Mouse (Mus musculus) cerebellum, postnatal 14 days (tissue): Measurements from ENCODE around the gene Eif3d.

Experiments
- DNase-seq, 2 experiments: peaks; one replicate each; pipeline ENCODE4 v3.0.0; 2021; ENCODE audit warnings: mixed read lengths in 2 of 2

Eif3d gene

GRCm38 (mm10) chr15:77970470-77971292 lies at the start of gene Eif3d:
Eif3d (minus strand) TSS chr15:77970813.
- peak; percentile 99 for DNase-seq

GRCm38 (mm10) chr15:78014046-78014445 lies 43.4 kb upstream of the Eif3d start:
- peak; percentile 58 to 61 for DNase-seq

- DNase-seq = peak; percentile 44 to 49
These were observed 37.6 kb upstream of the Eif3d start for GRCm38 (mm10) chr15:78008206-78008605.

- DNase-seq = peak; percentile 65 to 72
These were observed 33.3 kb upstream of the Eif3d start for GRCm38 (mm10) chr15:78003929-78004328.

GRCm38 (mm10) chr15:78001400-78001799 lies 30.8 kb upstream of the Eif3d start:
- DNase-seq = no peak

- DNase-seq = peak; percentile 60 to 65
These were observed 17.9 kb upstream of the Eif3d start for GRCm38 (mm10) chr15:77988541-77988940.

- DNase-seq = no peak
These were observed 12.8 kb upstream of the Eif3d start for GRCm38 (mm10) chr15:77983391-77983790.

GRCm38 (mm10) chr15:77982195-77982939 lies 11.8 kb upstream of the Eif3d start:
- peak; percentile 94 to 95 for DNase-seq

- DNase-seq = peak in 1 of 2 experiments; percentile 38
These were observed 10.6 kb upstream of the Eif3d start for GRCm38 (mm10) chr15:77981181-77981680.

GRCm38 (mm10) chr15:77979427-77979865 lies 8.8 kb upstream of the Eif3d start:
- DNase-seq = no peak

GRCm38 (mm10) chr15:77977663-77978062 lies 7.0 kb upstream of the Eif3d start:
- DNase-seq = no peak

GRCm38 (mm10) chr15:77974165-77974841 lies 3.7 kb upstream of the Eif3d start:
- DNase-seq = no peak

GRCm38 (mm10) chr15:77969940-77970469 lies 608 bp downstream of the Eif3d start:
- no peak for DNase-seq

- DNase-seq = no peak
These were observed 5.5 kb downstream of the Eif3d start for GRCm38 (mm10) chr15:77965117-77965528.

GRCm38 (mm10) chr15:77962447-77962846 lies 8.2 kb downstream of the Eif3d start:
- DNase-seq = no peak

- no peak for DNase-seq
These were observed 9.9 kb downstream of the Eif3d start for GRCm38 (mm10) chr15:77960693-77961092.

GRCm38 (mm10) chr15:77958071-77958470 lies 12.5 kb downstream of the Eif3d start:
- DNase-seq = no peak

- DNase-seq = no peak
These were observed 13.0 kb downstream of the Eif3d start for GRCm38 (mm10) chr15:77957625-77958024.

- peak; percentile 93 for DNase-seq
These were observed 14.2 kb downstream of the Eif3d start, which contains the start of gene Foxred2 for GRCm38 (mm10) chr15:77956404-77956901. Foxred2 (minus strand) TSS chr15:77956722.

- DNase-seq = peak; percentile 64 to 68
These were observed 14.9 kb downstream of the Eif3d start for GRCm38 (mm10) chr15:77955440-77956403.

- no peak for DNase-seq
These were observed 16.3 kb downstream of the Eif3d start for GRCm38 (mm10) chr15:77954362-77954761.
